Mouse (Mus musculus) thymus, postnatal 4 days (tissue): ENCODE measurements around the gene Gtf2a1l.

Experiments used
- DNase-seq: peaks from one replicate; pipeline ENCODE4 v3.0.0; 2021

Gtf2a1l gene

GRCm38 (mm10) chr17:88658510-88658909 lies 9.9 kb upstream of the Gtf2a1l start:
- DNase-seq: no peak

- DNase-seq: no peak
Observed at GRCm38 (mm10) chr17:88666076-88666475, 2.4 kb upstream of the Gtf2a1l start.

- no peak for DNase-seq
Observed at GRCm38 (mm10) chr17:88669921-88670320, 1.5 kb downstream of the Gtf2a1l start.

DNA sequence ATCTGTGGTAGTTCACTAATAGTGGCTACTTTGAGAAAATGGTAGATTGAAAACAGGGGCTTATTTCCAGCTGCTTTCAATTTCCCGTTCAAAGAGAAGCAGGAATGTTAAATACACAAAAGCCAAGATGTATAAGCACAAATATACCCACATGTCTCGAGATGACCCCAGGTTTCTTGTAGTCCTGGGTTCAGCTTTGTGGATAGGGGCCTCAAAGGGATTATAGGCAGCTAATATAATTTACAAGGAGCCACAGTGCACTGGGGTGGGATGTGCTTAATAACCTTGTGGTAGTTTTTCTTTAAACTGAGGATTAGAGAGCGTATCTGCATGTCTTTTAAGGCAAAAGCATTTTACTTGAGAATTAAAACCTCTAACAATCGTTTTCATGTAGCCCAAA lies 2.3 kb downstream of the Gtf2a1l start:
- DNase-seq: no peak

- DNase-seq: no peak
Observed at GRCm38 (mm10) chr17:88675310-88676309, 7.2 kb downstream of the Gtf2a1l start.

- DNase-seq: no peak
Observed at GRCm38 (mm10) chr17:88688226-88688625, 19.8 kb downstream of the Gtf2a1l start.

GRCm38 (mm10) chr17:88696656-88697333 lies 28.3 kb downstream of the Gtf2a1l start:
- DNase-seq: no peak

- no peak for DNase-seq
Observed at GRCm38 (mm10) chr17:88700901-88701300, 32.4 kb downstream of the Gtf2a1l start.

DNA sequence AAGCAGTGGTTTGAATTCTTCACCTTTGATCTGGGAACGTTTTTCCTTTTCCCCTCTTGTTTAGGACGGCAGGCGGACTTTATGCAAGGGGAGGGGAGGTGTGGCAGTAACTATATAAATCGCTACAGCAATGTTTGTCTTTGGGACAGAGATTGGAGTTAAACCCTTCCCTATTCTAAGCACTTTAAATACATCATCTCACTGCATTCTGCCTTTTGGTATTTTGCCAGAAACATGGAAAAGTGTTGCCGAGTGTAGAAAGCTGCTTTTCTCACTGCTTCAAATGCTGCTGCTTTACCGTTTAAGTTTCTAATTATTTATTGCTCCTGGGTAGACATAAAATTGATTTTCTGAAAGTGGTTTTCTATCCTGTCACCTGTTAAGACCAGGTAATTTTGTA lies 33.9 kb downstream of the Gtf2a1l start:
- no peak for DNase-seq

DNA sequence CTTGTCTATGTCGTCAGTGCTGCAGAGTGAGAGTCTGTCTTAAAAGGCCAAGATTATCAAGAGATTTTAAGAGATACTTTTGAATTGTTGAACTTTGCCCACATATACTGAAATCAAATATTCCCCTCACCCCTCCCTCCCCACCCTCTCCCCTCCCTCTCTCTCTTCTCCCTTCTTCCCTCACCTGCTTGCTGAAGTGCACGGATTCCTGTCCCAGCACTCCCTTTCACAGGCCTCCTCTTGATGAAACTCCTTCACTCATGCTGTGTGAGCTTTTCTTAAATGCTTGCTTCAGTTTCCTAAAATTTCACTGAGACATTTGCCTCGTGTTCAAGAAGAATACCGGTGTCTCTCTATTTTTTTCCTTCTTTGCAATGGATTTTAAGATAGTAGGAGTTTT lies 34.7 kb downstream of the Gtf2a1l start:
- DNase-seq: no peak

DNA sequence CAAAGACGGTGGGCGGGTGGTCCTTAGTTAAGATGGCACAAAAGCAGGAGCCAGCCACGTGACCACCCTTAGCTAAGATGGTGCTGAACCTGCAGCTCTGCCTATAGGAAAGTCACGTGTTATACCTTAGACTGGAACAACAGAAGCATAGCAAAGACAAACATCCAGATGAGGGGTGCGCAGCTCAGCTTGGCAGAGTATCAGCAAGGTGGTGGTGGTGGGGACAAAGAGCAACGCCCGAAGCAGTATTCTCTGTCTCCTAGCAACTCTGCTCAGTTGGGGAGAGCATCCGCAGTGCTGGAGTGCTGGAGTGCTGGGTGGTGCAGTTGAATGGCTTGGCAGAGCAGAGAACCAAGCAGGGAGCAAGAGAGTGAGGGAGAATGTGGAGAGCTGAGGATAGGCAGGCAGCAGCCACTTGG lies 37.8 kb downstream of the Gtf2a1l start:
- DNase-seq: no peak

DNA sequence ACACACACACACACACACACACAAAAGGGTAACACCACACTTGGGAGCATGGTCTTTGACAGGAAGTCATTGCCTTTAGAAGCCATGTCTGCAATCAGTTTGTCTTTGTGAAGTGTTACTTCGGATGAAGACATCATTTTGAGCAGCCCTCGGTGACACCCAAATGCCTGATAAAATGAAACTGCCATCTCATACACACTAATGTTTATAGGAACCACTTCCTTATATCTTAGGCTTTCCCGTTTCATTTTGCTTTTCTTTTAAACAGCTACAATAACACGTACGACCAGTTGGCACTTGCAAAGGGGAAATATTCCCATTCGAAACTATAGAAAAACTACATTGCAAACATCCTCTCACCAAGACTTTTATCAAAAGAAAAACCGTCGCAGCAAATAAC lies 81.2 kb downstream of the Gtf2a1l start:
- DNase-seq: no peak

- DNase-seq: peak; percentile 51
Observed at GRCm38 (mm10) chr17:88752827-88753471, 84.5 kb downstream of the Gtf2a1l start.

GRCm38 (mm10) chr17:88753472-88753857 lies 85.0 kb downstream of the Gtf2a1l start:
- DNase-seq: no peak

DNA sequence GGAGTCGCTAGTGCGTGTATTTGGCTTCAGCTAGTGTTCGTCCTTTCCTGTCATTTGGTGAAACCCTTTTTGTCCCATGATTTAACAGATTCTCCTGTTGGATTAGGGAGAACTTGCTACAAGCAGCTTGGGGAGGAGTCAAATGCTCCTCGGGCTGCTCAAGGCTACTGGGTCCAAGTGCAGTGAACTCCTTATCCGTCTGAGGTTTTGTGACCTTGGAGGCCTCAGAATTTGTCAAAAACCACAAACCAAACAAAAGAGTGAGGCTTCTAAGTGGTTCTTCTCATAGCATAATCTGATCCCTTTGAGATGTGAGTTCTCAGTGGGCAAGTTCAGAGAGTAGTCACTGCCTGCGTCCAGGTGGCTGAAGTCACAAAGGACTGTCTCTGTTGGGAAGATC lies 87.3 kb downstream of the Gtf2a1l start:
- no peak for DNase-seq

DNA sequence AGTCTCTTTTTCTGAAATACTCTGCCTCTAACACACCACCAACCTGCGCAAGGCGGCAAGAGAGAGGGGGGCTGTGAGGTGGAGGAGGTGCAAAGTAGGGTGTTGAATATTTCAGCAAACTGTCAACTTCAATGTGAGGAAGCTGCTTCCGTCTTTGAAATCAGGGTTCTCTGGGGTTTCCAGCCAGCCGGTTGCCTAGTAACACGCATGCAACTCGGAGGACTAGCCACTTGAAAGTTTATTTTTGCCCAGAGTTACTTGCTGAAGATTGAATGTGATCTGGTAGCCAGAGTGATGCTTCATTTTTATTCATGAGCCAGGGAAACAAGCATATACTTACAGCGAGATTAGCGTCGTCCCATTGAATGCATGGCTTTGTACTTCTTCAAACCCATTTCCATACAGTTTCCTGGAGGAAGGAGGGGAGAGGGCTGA lies 89.6 kb downstream of the Gtf2a1l start:
- DNase-seq: no peak

DNA sequence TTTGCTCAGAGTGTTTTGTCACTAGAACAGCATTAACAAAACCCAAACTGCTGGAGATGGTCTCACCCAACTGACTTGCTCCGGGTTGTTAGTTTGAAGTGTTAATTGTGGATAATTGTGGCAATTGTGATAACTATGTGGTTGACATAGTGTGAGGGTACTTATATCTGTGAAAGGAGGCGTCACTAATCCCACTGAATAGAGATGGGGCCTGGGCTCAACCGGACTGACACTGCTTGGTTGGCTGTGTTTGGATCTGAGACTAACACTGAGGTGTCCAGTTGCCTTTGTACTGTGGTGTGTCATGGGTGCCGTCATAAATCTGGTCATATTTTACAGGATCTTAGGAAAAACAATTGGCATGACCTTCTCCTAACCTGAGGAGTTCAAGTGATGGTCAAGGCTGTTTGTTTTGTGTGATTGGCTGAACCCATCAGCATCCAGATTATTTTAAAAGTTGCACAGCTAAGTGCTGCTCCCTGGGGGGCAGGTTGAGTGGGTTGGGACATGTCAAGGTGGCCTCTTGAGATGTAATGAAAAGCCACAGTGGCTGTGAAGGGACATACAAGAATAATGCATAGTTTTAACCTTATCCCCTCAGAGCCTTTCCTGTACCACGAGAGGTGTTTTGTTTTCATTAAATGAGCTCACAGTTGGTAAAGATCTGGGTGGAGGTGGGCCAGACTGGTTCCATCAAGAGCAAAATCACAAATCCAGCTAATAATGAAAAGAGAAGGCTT lies 95.1 kb downstream of the Gtf2a1l start:
- DNase-seq: no peak

GRCm38 (mm10) chr17:88764136-88764485 lies 95.7 kb downstream of the Gtf2a1l start:
- no peak for DNase-seq
